ENCODE assay signal across 12 mouse cellular contexts in the genomic region with DNA sequence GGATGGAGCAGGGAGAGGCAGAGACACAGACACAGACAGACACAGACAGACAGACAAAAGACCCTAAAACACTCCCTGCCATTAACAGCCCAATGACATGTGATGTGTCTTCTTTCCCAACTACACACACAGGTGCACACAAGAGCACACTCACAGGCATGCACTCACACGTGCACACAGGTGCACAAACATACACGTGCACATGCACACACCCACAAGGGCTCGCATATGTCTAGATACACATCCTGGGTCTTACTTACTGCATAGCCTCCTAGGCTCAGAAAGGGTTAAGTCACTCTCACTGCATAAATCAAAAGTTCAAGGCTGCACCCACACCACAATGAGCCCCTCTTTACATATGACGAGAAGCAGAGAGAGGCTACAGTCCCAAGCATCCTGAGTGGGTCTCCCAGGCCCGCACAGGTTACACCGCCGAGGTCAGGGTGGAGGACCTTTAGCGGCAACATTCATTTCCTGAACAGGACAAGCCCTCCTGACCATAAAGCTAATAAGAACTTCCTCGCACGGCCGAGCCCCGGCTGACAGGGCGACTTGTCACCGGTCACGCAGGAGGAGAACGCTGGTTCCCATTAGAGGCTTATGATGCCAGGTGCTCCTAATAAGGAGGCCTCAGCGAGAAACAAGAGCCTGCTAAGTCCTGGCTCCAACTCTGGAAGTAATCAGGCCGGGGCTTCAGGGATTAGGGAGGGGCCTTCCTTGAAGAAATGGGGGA. TPM values are rescaled to one million over a fixed set of nuclear protein-coding genes. Genes with fewer than 3 reads are reported as not detected.
A peak's percentile ranks its signal among the peaks of the same experiment; 100 is the strongest.
DNase-seq lines count a peak whose midpoint lies in the region; ATAC-seq and TF ChIP-seq lines count a peak whose summit lies in the region.
"Had no signal": no experiment of that assay in that cellular context is flagged by ENCODE, and none has a peak within 500 bp of the region (broad histone marks: within the 10 kb centered on the region; RNA-seq: fewer than 3 reads in every experiment).

No protein-coding gene starts in this region.

- peak overlapping the region; percentile 63 for H3K27ac ChIP-seq in layer of hippocampus, adult 2 months
- H3K27ac ChIP-seq in forebrain, embryonic 14.5 days (ENCODE audit: low read depth, low read length) = no peak overlapping the region
- no peak overlapping the region for H3K27ac ChIP-seq in neural tube, embryonic 11.5 days (ENCODE audit: low read depth, low read length)
- H3K27ac ChIP-seq: heart, embryonic 10.5 days had no signal

- WGBS in forebrain, embryonic 14.5 days = 19% methylated on average over 18 of the region's 18 CpGs
- WGBS in neural tube, embryonic 11.5 days = 24% methylated on average over 18 of the region's 18 CpGs

- H3K9me3 ChIP-seq in forebrain, embryonic 14.5 days (replicated peaks; ENCODE audit: control insufficient read depth, low read length) = no peaks in the 10 kb centered on the region
- no peaks in the 10 kb centered on the region for H3K9me3 ChIP-seq in neural tube, embryonic 11.5 days (ENCODE audit: control insufficient read depth, low read length)
- H3K9me3 ChIP-seq: heart, embryonic 10.5 days had no signal

- H3K9ac ChIP-seq in forebrain, embryonic 14.5 days (ENCODE audit: low read length) = no peak overlapping the region
- no peak overlapping the region for H3K9ac ChIP-seq in neural tube, embryonic 11.5 days (ENCODE audit: low read length)

- no peak for DNase-seq in layer of hippocampus, adult 2 months (ENCODE audit: low spot score in 2 of 2)
- no peak for DNase-seq in layer of hippocampus, postnatal 10 days (ENCODE audit: low spot score in 2 of 2)
- peak; percentile 61 for DNase-seq in embryo, embryonic 11.5 days (ENCODE audit: low read depth, low spot score)
- DNase-seq in forebrain, embryonic 14.5 days (ENCODE audit: low spot score) = peak; percentile 27
- DNase-seq in neural tube, embryonic 11.5 days (ENCODE audit: low spot score) = peak; percentile 45
- no peak for DNase-seq in spleen, postnatal 4 days (ENCODE audit: low spot score in 2 of 2)
- DNase-seq: adrenal gland, postnatal 10 days; cerebellum, postnatal 14 days; kidney, adult 8-10 months; lung, postnatal 36 days had no signal

- ATAC-seq in forebrain, embryonic 14.5 days = 0 out of 2 replicates have a peak, but pooled peaks have one; percentile 26
- ATAC-seq in neural tube, embryonic 11.5 days (ENCODE audit: insufficient read depth, low FRiP score, low TSS enrichment) = no peak
- ATAC-seq in cerebellum, adult (ENCODE audit: insufficient number of reproducible peaks, low FRiP score, low TSS enrichment) = no peak

- peak overlapping the region; percentile 28; the same call in 1 of the 2 replicates for H3K4me3 ChIP-seq in layer of hippocampus, adult 2 months
- H3K4me3 ChIP-seq in forebrain, embryonic 14.5 days (ENCODE audit: low read depth, low read length) = no peak overlapping the region
- H3K4me3 ChIP-seq in neural tube, embryonic 11.5 days (ENCODE audit: low read depth, low read length) = no peak overlapping the region
- H3K4me3 ChIP-seq: heart, embryonic 10.5 days had no signal

- H3K27me3 ChIP-seq in forebrain, embryonic 14.5 days (replicated peaks; ENCODE audit: control insufficient read depth, insufficient read depth, low read length) = 0 out of 2 replicates have a peak, but pooled peaks cover 5% of the 10 kb centered on the region
- no peaks in the 10 kb centered on the region for H3K27me3 ChIP-seq in neural tube, embryonic 11.5 days (ENCODE audit: control insufficient read depth, insufficient read depth, low read length)

- TF ChIP-seq CTCF in layer of hippocampus, adult 2 months (conservative IDR thresholded peaks at IDR 0.05) = no peak

- H3K4me1 ChIP-seq in forebrain, embryonic 14.5 days (ENCODE audit: control insufficient read depth, insufficient read depth, low read length) = peaks cover 11% of the 10 kb centered on the region; the same call in 1 of the 2 replicates
- H3K4me1 ChIP-seq in neural tube, embryonic 11.5 days (ENCODE audit: control insufficient read depth, insufficient read depth, low read length) = peaks cover 20% of the 10 kb centered on the region

- H3K4me2 ChIP-seq in forebrain, embryonic 14.5 days (ENCODE audit: low read length) = no peak overlapping the region
- H3K4me2 ChIP-seq in neural tube, embryonic 11.5 days (ENCODE audit: low read depth) = no peak overlapping the region

- H3K36me3 ChIP-seq in forebrain, embryonic 14.5 days (ENCODE audit: control insufficient read depth, insufficient read depth, low read length) = no peaks in the 10 kb centered on the region
- H3K36me3 ChIP-seq in neural tube, embryonic 11.5 days (ENCODE audit: control insufficient read depth, insufficient read depth, low read length) = no peaks in the 10 kb centered on the region
- H3K36me3 ChIP-seq: heart, embryonic 10.5 days had no signal

RNA-seq across cellular contexts. Expression of a gene that starts 13.3 kb away (rescaled TPM):
- total RNA-seq in layer of hippocampus, adult 2 months (2021) = 100 to 1,000 TPM; 143 to 149 TPM
- total RNA-seq in layer of hippocampus, postnatal 10 days (2021) = 10 to 100 TPM; 58.2 to 66.3 TPM
- polyA plus RNA-seq in forebrain, embryonic 14.5 days (2014; fragmentation: Nextera tagmentation; extraction: Ambion mirVana) = 2.3 and 3.7 TPM in 2 replicates
- 7.4 and 8.0 TPM in 2 replicates for polyA plus RNA-seq in neural tube, embryonic 11.5 days (2014; fragmentation: Nextera tagmentation; extraction: Ambion mirVana)

Comparison
In these comparisons a context has a peak if more than half of its experiments do, and no peak if none do; other contexts are left out.
1. DNase-seq: peak in embryo, embryonic 11.5 days (single experiment), forebrain, embryonic 14.5 days (single experiment) and neural tube, embryonic 11.5 days (single experiment); none in layer of hippocampus, adult 2 months (0 of 2), layer of hippocampus, postnatal 10 days (0 of 2) and spleen, postnatal 4 days (0 of 2).